Mouse (Mus musculus): ENCODE results near the gene Olfr69. TPM values are rescaled to one million over a fixed set of nuclear protein-coding genes. Genes with fewer than 3 reads are reported as not detected.
"Not testable (repeated sequence)": the region's sequence is repeated elsewhere in the genome, so short reads cannot be mapped to it uniquely, and the experiment has no call there.

Olfr69 gene
- polyA plus RNA-seq, 1 experiment from 2014 or later, result not detected

DNA sequence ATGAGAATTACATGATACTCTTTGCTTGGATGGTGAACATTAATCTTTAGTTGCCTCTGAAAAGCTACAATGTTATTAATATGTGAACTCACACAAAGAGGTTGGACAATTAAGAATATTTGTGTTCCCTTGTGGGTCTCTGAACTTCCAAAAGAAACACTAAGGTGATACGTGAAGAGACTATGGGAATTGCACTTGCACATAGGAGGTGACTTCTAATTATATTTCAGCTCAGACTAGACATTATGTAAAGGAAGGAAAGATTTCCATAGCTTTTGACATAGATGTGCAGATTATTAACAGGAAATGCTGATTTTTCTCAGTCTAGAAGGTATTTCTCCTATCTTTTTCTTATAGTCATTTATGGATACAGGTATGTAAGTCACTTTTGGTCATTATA lies 41.3 kb downstream of the Olfr69 start, which contains the start of gene Olfr628:
Gene Olfr628 (plus strand): TSS at position 301 of the 400 bp plus-strand sequence.
- Histone ChIP-seq H3K27ac (no peak within 1 kb of the TSS), H3K9me3 (replicated peaks; ENCODE audit: low read length) (no peaks in the 10 kb centered on the region), H3K4me3 (replicated peaks; ENCODE audit: low read depth, low read length) (no peak within 1 kb of the TSS), H3K4me1 (replicated peaks; ENCODE audit: insufficient read depth, low read length) (no peaks in the 10 kb centered on the region), H3K4me2 (ENCODE audit: low read length) (no peak within 1 kb of the TSS), H3K36me3 (ENCODE audit: insufficient read depth, low read length) (no peaks in the 10 kb centered on the region), H3K27me3 (ENCODE audit: insufficient read depth, low read length) (no peaks in the 10 kb centered on the region), H3K9ac (ENCODE audit: low read depth, low read length) (no peak within 1 kb of the TSS)
- ATAC-seq (replicated peaks; ENCODE audit: low FRiP score, low read depth), result no peak
- no peak for DNase-seq (ENCODE audit: low spot score)
- WGBS, result 93% methylated on average over 1 of the region's 1 CpGs
- TF ChIP-seq CTCF (IDR thresholded peaks at IDR 0.05; ENCODE audit: low read depth), result no peak

DNA sequence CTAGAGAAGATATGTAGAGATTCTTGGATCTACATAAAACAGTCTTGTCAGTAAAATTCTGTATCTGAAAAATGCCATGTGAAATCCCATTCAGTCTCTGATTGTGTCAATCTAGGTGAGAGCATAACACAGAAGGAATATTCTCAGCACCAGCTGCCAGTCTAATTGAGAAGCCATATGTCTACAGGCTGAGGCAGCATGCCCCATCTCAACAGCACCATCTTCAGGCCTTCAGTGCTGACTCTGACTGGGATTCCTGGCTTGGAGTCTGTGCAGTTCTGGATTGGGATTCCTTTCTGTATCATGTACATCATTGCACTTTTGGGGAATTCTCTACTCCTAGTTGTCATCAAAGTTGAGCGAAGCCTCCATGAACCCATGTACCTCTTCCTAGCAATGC lies 55.0 kb downstream of the Olfr69 start:
- H3K4me1 ChIP-seq (replicated peaks; ENCODE audit: insufficient read depth, low read length); ATAC-seq (replicated peaks; ENCODE audit: low FRiP score, low read depth); H3K9me3 ChIP-seq (replicated peaks; ENCODE audit: low read length); DNase-seq (ENCODE audit: low spot score); H3K27me3 ChIP-seq (ENCODE audit: insufficient read depth, low read length); H3K4me2 ChIP-seq (ENCODE audit: low read length); H3K27ac ChIP-seq; H3K36me3 ChIP-seq (ENCODE audit: insufficient read depth, low read length); H3K9ac ChIP-seq (ENCODE audit: low read depth, low read length); H3K4me3 ChIP-seq (replicated peaks; ENCODE audit: low read depth, low read length): not testable (repeated sequence)
- 95% methylated on average over 1 of the region's 1 CpGs for WGBS

Other genes starting within 250 kb of the Olfr69 start
- not detected in 2 replicates for gene Olfr612, start 228.9 kb downstream of the Olfr69 start, polyA plus RNA-seq (2015; fragmentation: Nextera tagmentation; extraction: Ambion mirVana)
- not detected in 2 replicates for gene Olfr613, start 223.5 kb downstream of the Olfr69 start, polyA plus RNA-seq (2015; fragmentation: Nextera tagmentation; extraction: Ambion mirVana)
- gene Olfr615, start 215.5 kb downstream of the Olfr69 start, polyA plus RNA-seq (2015; fragmentation: Nextera tagmentation; extraction: Ambion mirVana), result not detected in 2 replicates
- not detected in 2 replicates for gene Olfr616, start 202.5 kb downstream of the Olfr69 start, polyA plus RNA-seq (2015; fragmentation: Nextera tagmentation; extraction: Ambion mirVana)
- gene Olfr617, start 198.5 kb downstream of the Olfr69 start, polyA plus RNA-seq (2015; fragmentation: Nextera tagmentation; extraction: Ambion mirVana), result not detected in 2 replicates
- gene Olfr618, start 181.5 kb downstream of the Olfr69 start, polyA plus RNA-seq (2015; fragmentation: Nextera tagmentation; extraction: Ambion mirVana), result not detected in 2 replicates
- not detected in 2 replicates for gene Olfr619, start 171.0 kb downstream of the Olfr69 start, polyA plus RNA-seq (2015; fragmentation: Nextera tagmentation; extraction: Ambion mirVana)
- gene Olfr620, start 159.1 kb downstream of the Olfr69 start, polyA plus RNA-seq (2015; fragmentation: Nextera tagmentation; extraction: Ambion mirVana), result not detected in 2 replicates
- not detected in 2 replicates for gene Olfr622, start 128.9 kb downstream of the Olfr69 start, polyA plus RNA-seq (2015; fragmentation: Nextera tagmentation; extraction: Ambion mirVana)
- gene Olfr623, start 107.9 kb downstream of the Olfr69 start, polyA plus RNA-seq (2015; fragmentation: Nextera tagmentation; extraction: Ambion mirVana), result not detected in 2 replicates
- gene Olfr624, start 100.4 kb downstream of the Olfr69 start, polyA plus RNA-seq (2015; fragmentation: Nextera tagmentation; extraction: Ambion mirVana), result 0.01 and 0.04 TPM in 2 replicates
- not detected in 2 replicates for gene Olfr625-ps1, start 88.9 kb downstream of the Olfr69 start, polyA plus RNA-seq (2015; fragmentation: Nextera tagmentation; extraction: Ambion mirVana)
- gene Olfr243, start 56.9 kb downstream of the Olfr69 start, polyA plus RNA-seq (2015; fragmentation: Nextera tagmentation; extraction: Ambion mirVana), result not detected in 2 replicates
- not detected in 2 replicates for gene Olfr628, start 41.2 kb downstream of the Olfr69 start, polyA plus RNA-seq (2015; fragmentation: Nextera tagmentation; extraction: Ambion mirVana)
- gene Olfr629, start 26.7 kb downstream of the Olfr69 start, polyA plus RNA-seq (2015; fragmentation: Nextera tagmentation; extraction: Ambion mirVana), result not detected in 2 replicates
- not detected in 2 replicates for gene Olfr630, start 14.3 kb downstream of the Olfr69 start, polyA plus RNA-seq (2015; fragmentation: Nextera tagmentation; extraction: Ambion mirVana)
- not detected in 2 replicates for gene Olfr68, start 8.1 kb upstream of the Olfr69 start, polyA plus RNA-seq (2015; fragmentation: Nextera tagmentation; extraction: Ambion mirVana)
- gene Olfr67, start 20.2 kb upstream of the Olfr69 start, polyA plus RNA-seq (2015; fragmentation: Nextera tagmentation; extraction: Ambion mirVana), result not detected in 2 replicates
- 402 and 408 TPM in 2 replicates for gene Hbb-bt, start 42.4 kb upstream of the Olfr69 start, polyA plus RNA-seq (2015; fragmentation: Nextera tagmentation; extraction: Ambion mirVana)
- 1,726 and 1,799 TPM in 2 replicates for gene Hbb-bs, start 56.5 kb upstream of the Olfr69 start, polyA plus RNA-seq (2015; fragmentation: Nextera tagmentation; extraction: Ambion mirVana)
- gene Hbb-bh2, start 68.9 kb upstream of the Olfr69 start, polyA plus RNA-seq (2015; fragmentation: Nextera tagmentation; extraction: Ambion mirVana), result not detected in 2 replicates
- not detected in 2 replicates for gene Hbb-bh1, start 71.6 kb upstream of the Olfr69 start, polyA plus RNA-seq (2015; fragmentation: Nextera tagmentation; extraction: Ambion mirVana)
- 0.38 and 0.54 TPM in 2 replicates for gene Hbb-y, start 81.6 kb upstream of the Olfr69 start, polyA plus RNA-seq (2015; fragmentation: Nextera tagmentation; extraction: Ambion mirVana)
- gene Olfr66, start 114.7 kb upstream of the Olfr69 start, polyA plus RNA-seq (2015; fragmentation: Nextera tagmentation; extraction: Ambion mirVana), result not detected in 2 replicates
- not detected in 2 replicates for gene Olfr64, start 122.9 kb upstream of the Olfr69 start, polyA plus RNA-seq (2015; fragmentation: Nextera tagmentation; extraction: Ambion mirVana)
- gene Olfr65, start 131.9 kb upstream of the Olfr69 start, polyA plus RNA-seq (2015; fragmentation: Nextera tagmentation; extraction: Ambion mirVana), result not detected in 2 replicates
- gene Olfr631, start 157.2 kb upstream of the Olfr69 start, polyA plus RNA-seq (2015; fragmentation: Nextera tagmentation; extraction: Ambion mirVana), result not detected in 2 replicates
- gene Olfr632, start 162.8 kb upstream of the Olfr69 start, polyA plus RNA-seq (2015; fragmentation: Nextera tagmentation; extraction: Ambion mirVana), result not detected in 2 replicates
- gene Olfr633, start 172.8 kb upstream of the Olfr69 start, polyA plus RNA-seq (2015; fragmentation: Nextera tagmentation; extraction: Ambion mirVana), result not detected in 2 replicates
- not detected in 2 replicates for gene Olfr635, start 199.6 kb upstream of the Olfr69 start, polyA plus RNA-seq (2015; fragmentation: Nextera tagmentation; extraction: Ambion mirVana)
- gene Olfr638, start 227.2 kb upstream of the Olfr69 start, polyA plus RNA-seq (2015; fragmentation: Nextera tagmentation; extraction: Ambion mirVana), result not detected in 2 replicates
- gene Olfr639, start 245.7 kb upstream of the Olfr69 start, polyA plus RNA-seq (2015; fragmentation: Nextera tagmentation; extraction: Ambion mirVana), result 0.01 TPM in 1 of 2 replicates, not detected in the other

Data from kidney, postnatal 0 days (tissue).